Mouse (Mus musculus): ENCODE measurements at regions not wholly inside any gene's neighbourhood (a gene's known extent, or its start where the extent isn't known, plus 50 kb on each side); places are given as distances from the start of the nearest gene placed in this dataset.

DNA sequence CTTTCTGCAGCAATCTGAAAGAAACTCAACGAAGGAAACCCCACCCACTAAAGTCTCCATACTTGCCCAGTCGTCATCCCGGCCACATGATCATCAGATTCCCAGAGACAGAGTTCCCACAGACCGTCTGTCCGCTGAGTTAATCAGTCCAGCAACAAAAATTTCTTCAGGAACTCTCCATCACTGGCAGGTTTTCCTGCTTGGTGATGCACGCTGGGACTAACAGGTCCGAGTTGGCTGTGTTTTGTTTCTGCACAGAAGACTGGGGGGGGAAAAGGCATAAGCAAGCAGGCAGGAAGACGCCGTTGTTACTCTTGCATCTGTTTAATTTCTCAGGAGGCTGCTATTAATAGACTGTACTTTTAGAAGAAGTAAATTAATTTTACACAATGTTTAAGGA lies 215.3 kb upstream of the Sox2 start:
- Histone ChIP-seq H3K9me3 (replicated peaks; ENCODE audit: control insufficient read depth, low read length) (0 out of 2 replicates have a peak, but pooled peaks cover 3% of the 10 kb centered on the region), H3K4me3 (ENCODE audit: low read length) (no peak overlapping the region), H3K27me3 (ENCODE audit: control insufficient read depth, insufficient read depth, low read length) (no peaks in the 10 kb centered on the region), H3K9ac (ENCODE audit: low read length) (no peak overlapping the region), H3K4me1 (ENCODE audit: control insufficient read depth, insufficient read depth, low read length) (no peaks in the 10 kb centered on the region), H3K36me3 (ENCODE audit: control insufficient read depth, insufficient read depth) (no peaks in the 10 kb centered on the region), H3K27ac (ENCODE audit: low read length) (no peak overlapping the region), H3K4me2 (ENCODE audit: low read depth, low read length) (no peak overlapping the region)
- no peak for ATAC-seq (replicated peaks; ENCODE audit: extremely low read depth, insufficient read depth, low FRiP score)
- WGBS = 49% methylated on average over 9 of the region's 9 CpGs

DNA sequence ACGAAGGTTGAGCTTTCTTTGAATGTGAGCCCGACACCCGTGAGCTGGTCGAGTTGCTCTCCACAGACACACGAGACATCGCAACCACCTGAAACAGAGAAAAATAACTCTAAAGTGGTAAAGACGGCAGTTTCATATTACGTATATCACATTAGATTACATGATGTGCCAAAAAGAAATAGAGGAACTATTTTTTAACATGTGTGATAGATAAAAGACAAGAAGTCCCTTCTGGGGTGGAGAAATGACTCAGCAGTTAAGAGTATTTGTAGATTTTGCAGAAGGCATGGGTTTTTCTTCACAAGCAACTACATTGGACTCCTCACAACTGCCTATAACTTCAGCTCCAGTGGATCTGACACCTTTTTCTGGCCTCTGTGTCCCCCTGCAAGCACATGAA lies 222.2 kb upstream of the Sox2 start:
- no peak for ATAC-seq (replicated peaks; ENCODE audit: extremely low read depth, insufficient read depth, low FRiP score)
- H3K27me3 ChIP-seq (ENCODE audit: control insufficient read depth, insufficient read depth, low read length) = no peaks in the 10 kb centered on the region
- H3K36me3 ChIP-seq (ENCODE audit: control insufficient read depth, insufficient read depth) = no peaks in the 10 kb centered on the region
- 0 out of 2 replicates have a peak, but pooled peaks cover 3% of the 10 kb centered on the region for H3K9me3 ChIP-seq (replicated peaks; ENCODE audit: control insufficient read depth, low read length)
- H3K9ac ChIP-seq (ENCODE audit: low read length) = no peak overlapping the region
- 84% methylated on average over 8 of the region's 8 CpGs for WGBS
- H3K4me2 ChIP-seq (ENCODE audit: low read depth, low read length) = no peak overlapping the region
- no peak overlapping the region for H3K4me3 ChIP-seq (ENCODE audit: low read length)
- H3K27ac ChIP-seq (ENCODE audit: low read length) = no peak overlapping the region
- H3K4me1 ChIP-seq (ENCODE audit: control insufficient read depth, insufficient read depth, low read length) = no peaks in the 10 kb centered on the region

DNA sequence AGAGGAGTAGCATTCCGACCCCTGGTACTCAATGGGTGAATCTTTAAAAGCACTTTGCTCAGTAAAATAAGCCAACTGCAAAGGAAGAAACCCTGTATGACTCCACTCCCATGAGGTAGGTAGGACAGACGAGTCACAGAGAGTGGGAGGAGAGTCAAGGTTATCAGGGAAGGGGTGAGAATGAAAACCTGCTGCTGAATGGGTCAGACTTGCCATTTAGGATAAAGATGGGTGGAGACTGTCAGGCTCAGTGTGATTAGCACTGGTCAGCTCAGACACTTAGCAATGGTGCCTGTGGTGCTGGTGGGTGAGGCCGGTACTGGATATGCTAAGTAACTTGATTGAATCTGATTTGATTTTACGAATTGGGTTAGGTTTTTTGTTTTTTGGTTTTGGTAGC lies 222.7 kb upstream of the Sox2 start:
- H3K36me3 ChIP-seq (ENCODE audit: control insufficient read depth, insufficient read depth) = no peaks in the 10 kb centered on the region
- ATAC-seq (replicated peaks; ENCODE audit: extremely low read depth, insufficient read depth, low FRiP score) = no peak
- H3K27ac ChIP-seq (ENCODE audit: low read length) = no peak overlapping the region
- H3K27me3 ChIP-seq (ENCODE audit: control insufficient read depth, insufficient read depth, low read length) = no peaks in the 10 kb centered on the region
- no peak overlapping the region for H3K4me2 ChIP-seq (ENCODE audit: low read depth, low read length)
- H3K4me3 ChIP-seq (ENCODE audit: low read length) = no peak overlapping the region
- 0 out of 2 replicates have a peak, but pooled peaks cover under 1% of the 10 kb centered on the region for H3K9me3 ChIP-seq (replicated peaks; ENCODE audit: control insufficient read depth, low read length)
- H3K9ac ChIP-seq (ENCODE audit: low read length) = no peak overlapping the region
- no peaks in the 10 kb centered on the region for H3K4me1 ChIP-seq (ENCODE audit: control insufficient read depth, insufficient read depth, low read length)
- WGBS = 73% methylated on average over 4 of the region's 4 CpGs

DNA sequence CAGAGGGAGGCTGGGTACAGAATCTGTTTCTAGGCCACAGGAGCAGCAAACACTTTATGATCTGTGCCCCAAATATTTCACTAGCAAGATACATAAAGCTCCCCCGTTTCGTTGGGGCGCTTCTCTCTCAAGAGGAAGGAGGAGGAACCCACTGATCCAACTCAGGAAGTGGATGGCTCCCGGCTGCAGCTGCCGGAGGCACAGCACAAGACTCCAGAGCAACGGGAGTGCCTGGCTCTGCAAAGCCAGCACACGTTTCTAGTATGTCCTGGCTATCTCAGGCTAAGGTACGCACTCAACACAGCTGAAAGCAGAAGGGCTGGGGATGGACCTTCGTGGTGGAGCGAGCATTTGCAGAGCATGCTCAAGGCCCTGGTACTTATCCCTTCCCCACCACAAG lies 223.2 kb upstream of the Sox2 start:
- no peaks in the 10 kb centered on the region for H3K4me1 ChIP-seq (ENCODE audit: control insufficient read depth, insufficient read depth, low read length)
- 71% methylated on average over 10 of the region's 10 CpGs for WGBS
- H3K4me3 ChIP-seq (ENCODE audit: low read length) = no peak overlapping the region
- no peaks in the 10 kb centered on the region for H3K36me3 ChIP-seq (ENCODE audit: control insufficient read depth, insufficient read depth)
- no peaks in the 10 kb centered on the region for H3K9me3 ChIP-seq (replicated peaks; ENCODE audit: control insufficient read depth, low read length)
- no peak overlapping the region for H3K27ac ChIP-seq (ENCODE audit: low read length)
- ATAC-seq (replicated peaks; ENCODE audit: extremely low read depth, insufficient read depth, low FRiP score) = no peak
- H3K27me3 ChIP-seq (ENCODE audit: control insufficient read depth, insufficient read depth, low read length) = no peaks in the 10 kb centered on the region
- no peak overlapping the region for H3K4me2 ChIP-seq (ENCODE audit: low read depth, low read length)
- no peak overlapping the region for H3K9ac ChIP-seq (ENCODE audit: low read length)

DNA sequence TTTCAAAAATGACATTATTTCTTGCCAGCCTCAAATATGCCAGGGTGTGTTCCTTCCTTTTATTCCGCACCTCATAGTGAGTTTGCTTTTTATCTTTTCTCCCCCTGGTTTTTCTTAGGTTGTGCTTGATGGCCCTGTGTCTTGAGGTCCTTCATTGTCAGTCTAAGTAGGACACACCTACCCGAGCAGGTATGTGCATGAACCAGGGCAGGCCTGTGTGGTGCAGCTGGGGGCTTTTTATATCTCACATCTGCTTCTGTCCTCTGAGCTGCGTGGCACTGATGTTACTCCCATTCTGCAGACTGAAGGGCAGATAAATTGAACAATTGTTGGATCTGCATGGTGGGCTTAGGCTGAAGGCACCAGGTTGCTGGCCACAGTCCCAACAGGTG lies 238.3 kb upstream of the Sox2 start:
- 69% methylated on average over 3 of the region's 3 CpGs for WGBS
- no peak for ATAC-seq (replicated peaks; ENCODE audit: extremely low read depth, insufficient read depth, low FRiP score)

DNA sequence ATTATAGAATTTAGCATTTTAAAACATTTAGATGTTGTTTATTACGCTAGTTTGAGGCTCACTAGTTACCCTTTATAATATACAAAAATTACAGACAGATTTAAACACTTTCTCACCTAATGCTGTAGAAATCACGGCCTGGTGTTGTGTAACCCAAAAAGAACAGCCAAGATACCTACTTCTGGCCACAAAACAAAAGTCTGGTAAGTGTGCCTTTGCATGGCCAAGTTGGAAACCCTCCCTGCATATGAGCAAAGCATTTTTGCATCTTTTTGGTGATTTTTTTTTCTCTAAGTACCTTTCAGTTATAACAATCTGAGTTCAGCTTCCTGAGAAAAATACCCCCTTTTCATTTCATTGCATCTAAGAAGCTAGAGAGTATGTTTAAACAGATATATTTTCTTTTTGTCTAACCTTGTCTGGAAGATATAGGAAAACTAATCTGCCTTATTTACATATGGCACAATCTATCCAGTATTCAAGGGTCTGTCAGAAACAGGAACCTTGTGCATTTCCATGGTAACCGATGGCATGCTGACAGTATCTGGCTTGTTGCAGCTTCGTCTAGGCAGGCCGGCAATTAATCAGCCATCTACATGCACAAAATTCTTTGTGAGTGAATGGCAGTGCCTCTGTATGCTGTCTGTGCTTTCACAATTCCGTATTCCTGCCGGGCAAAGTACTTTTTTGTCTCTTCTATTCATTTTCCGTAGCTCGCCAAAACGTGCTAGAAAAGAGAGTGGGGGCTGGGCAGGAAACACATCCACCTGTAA lies 238.9 kb upstream of the Sox2 start:
- no peaks in the 10 kb centered on the region for H3K4me1 ChIP-seq (ENCODE audit: control insufficient read depth, insufficient read depth, low read length)
- H3K4me3 ChIP-seq (ENCODE audit: low read length) = no peak overlapping the region
- no peaks in the 10 kb centered on the region for H3K36me3 ChIP-seq (ENCODE audit: control insufficient read depth, insufficient read depth)
- no peak overlapping the region for H3K27ac ChIP-seq (ENCODE audit: low read length)
- WGBS = 66% methylated on average over 10 of the region's 10 CpGs
- no peak overlapping the region for H3K9ac ChIP-seq (ENCODE audit: low read length)
- ATAC-seq (replicated peaks; ENCODE audit: extremely low read depth, insufficient read depth, low FRiP score) = no peak
- no peaks in the 10 kb centered on the region for H3K9me3 ChIP-seq (replicated peaks; ENCODE audit: control insufficient read depth, low read length)
- H3K27me3 ChIP-seq (ENCODE audit: control insufficient read depth, insufficient read depth, low read length) = no peaks in the 10 kb centered on the region
- no peak overlapping the region for H3K4me2 ChIP-seq (ENCODE audit: low read depth, low read length)

More for the DNA sequence above, 238.3 kb upstream of the Sox2 start:
- H3K27ac ChIP-seq (ENCODE audit: low read length) = no peak overlapping the region
- H3K4me3 ChIP-seq (ENCODE audit: low read length) = no peak overlapping the region
- no peaks in the 10 kb centered on the region for H3K4me1 ChIP-seq (ENCODE audit: control insufficient read depth, insufficient read depth, low read length)
- no peak overlapping the region for H3K9ac ChIP-seq (ENCODE audit: low read length)
- no peaks in the 10 kb centered on the region for H3K9me3 ChIP-seq (replicated peaks; ENCODE audit: control insufficient read depth, low read length)
- H3K36me3 ChIP-seq (ENCODE audit: control insufficient read depth, insufficient read depth) = no peaks in the 10 kb centered on the region
- H3K27me3 ChIP-seq (ENCODE audit: control insufficient read depth, insufficient read depth, low read length) = no peaks in the 10 kb centered on the region
- H3K4me2 ChIP-seq (ENCODE audit: low read depth, low read length) = no peak overlapping the region

DNA sequence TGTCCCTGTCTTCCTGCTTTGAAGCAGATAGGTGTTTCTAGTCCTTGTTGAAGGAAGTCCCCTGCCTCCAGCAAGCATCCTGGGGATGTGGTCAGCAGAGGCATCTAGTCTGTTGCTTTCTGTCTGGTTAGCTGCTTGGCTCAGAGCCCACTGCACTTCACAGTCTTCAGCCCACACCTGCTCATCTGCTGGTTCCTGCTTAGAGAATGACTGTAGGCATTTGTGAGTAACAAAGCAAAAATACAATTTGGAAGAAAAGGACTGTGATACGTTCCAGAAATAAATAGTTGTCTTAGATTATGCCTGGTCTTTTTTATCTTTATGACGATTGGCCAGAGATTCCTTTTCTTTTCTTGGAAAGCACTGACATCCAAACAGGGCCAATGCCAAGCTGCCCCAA lies 246.6 kb upstream of the Sox2 start:
- H3K4me1 ChIP-seq (ENCODE audit: control insufficient read depth, insufficient read depth, low read length) = no peaks in the 10 kb centered on the region
- no peaks in the 10 kb centered on the region for H3K27me3 ChIP-seq (ENCODE audit: control insufficient read depth, insufficient read depth, low read length)
- no peak for ATAC-seq (replicated peaks; ENCODE audit: extremely low read depth, insufficient read depth, low FRiP score)
- H3K4me3 ChIP-seq (ENCODE audit: low read length) = no peak overlapping the region
- WGBS = 39% methylated on average over 2 of the region's 2 CpGs
- H3K4me2 ChIP-seq (ENCODE audit: low read depth, low read length) = no peak overlapping the region
- no peak overlapping the region for H3K27ac ChIP-seq (ENCODE audit: low read length)
- no peaks in the 10 kb centered on the region for H3K9me3 ChIP-seq (replicated peaks; ENCODE audit: control insufficient read depth, low read length)
- no peaks in the 10 kb centered on the region for H3K36me3 ChIP-seq (ENCODE audit: control insufficient read depth, insufficient read depth)
- H3K9ac ChIP-seq (ENCODE audit: low read length) = no peak overlapping the region

DNA sequence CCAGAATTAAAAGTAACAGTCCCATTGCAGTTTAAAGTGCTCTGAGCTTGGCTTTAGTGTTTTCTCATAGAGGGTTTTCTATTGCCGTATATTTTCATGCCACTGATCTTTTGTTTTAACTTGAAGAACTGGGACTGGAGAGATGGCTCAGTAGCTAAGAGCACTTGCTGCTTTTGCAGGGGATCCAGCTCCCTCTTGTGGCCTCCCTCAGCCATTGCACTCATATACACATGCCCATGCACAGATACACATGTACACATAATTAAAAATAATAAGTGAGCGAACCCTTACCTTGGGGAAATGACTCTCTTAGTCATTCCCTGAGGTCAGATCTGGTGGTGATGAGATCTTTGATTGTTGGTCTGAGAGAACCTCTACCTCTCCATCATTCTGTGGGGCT lies 258.9 kb upstream of the Sox2 start:
- Histone ChIP-seq H3K9ac (ENCODE audit: low read length) (no peak overlapping the region), H3K4me1 (ENCODE audit: control insufficient read depth, insufficient read depth, low read length) (no peaks in the 10 kb centered on the region), H3K4me3 (ENCODE audit: low read length) (no peak overlapping the region), H3K36me3 (ENCODE audit: control insufficient read depth, insufficient read depth) (no peaks in the 10 kb centered on the region), H3K4me2 (ENCODE audit: low read depth, low read length) (no peak overlapping the region), H3K27me3 (ENCODE audit: control insufficient read depth, insufficient read depth, low read length) (no peaks in the 10 kb centered on the region), H3K9me3 (replicated peaks; ENCODE audit: control insufficient read depth, low read length) (peaks cover 6% of the 10 kb centered on the region), H3K27ac (ENCODE audit: low read length) (no peak overlapping the region)
- 80% methylated on average over 2 of the region's 2 CpGs for WGBS
- no peak for ATAC-seq (replicated peaks; ENCODE audit: extremely low read depth, insufficient read depth, low FRiP score)

DNA sequence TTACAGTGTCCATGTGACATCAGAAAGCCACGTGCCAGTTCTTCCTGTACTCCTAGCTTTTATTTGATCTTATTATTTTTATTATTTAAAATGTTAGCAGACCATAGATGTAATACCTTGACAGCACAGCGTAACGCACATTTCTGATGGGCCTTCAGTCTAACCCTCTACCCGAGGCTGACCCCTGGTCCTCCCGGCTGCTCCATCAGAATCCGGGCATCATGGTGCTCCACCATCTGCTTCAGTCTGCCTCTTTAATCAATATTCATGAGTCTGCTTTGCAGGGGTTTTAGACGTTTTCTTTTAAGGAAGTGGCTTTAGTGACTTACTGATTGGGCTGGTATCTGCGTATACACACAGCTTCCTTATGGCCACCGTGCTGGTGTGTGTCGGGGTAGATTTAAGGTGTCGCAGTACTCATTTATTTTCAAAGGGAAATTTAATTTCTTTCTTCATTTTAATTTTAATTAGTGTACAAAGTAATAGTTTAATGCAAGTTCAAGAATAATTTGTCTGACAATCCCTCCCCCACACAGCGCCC lies 265.2 kb upstream of the Sox2 start:
- H3K9me3 ChIP-seq (replicated peaks; ENCODE audit: control insufficient read depth, low read length) = no peaks in the 10 kb centered on the region
- H3K4me1 ChIP-seq (ENCODE audit: control insufficient read depth, insufficient read depth, low read length) = no peaks in the 10 kb centered on the region
- no peak for ATAC-seq (replicated peaks; ENCODE audit: extremely low read depth, insufficient read depth, low FRiP score)
- no peak overlapping the region for H3K27ac ChIP-seq (ENCODE audit: low read length)
- 80% methylated on average over 12 of the region's 12 CpGs for WGBS
- no peak overlapping the region for H3K9ac ChIP-seq (ENCODE audit: low read length)
- H3K27me3 ChIP-seq (ENCODE audit: control insufficient read depth, insufficient read depth, low read length) = no peaks in the 10 kb centered on the region
- no peak overlapping the region for H3K4me2 ChIP-seq (ENCODE audit: low read depth, low read length)
- H3K36me3 ChIP-seq (ENCODE audit: control insufficient read depth, insufficient read depth) = no peaks in the 10 kb centered on the region
- H3K4me3 ChIP-seq (ENCODE audit: low read length) = no peak overlapping the region

Data from heart, embryonic 16.5 days (tissue).